22 mouse cellular contexts compared by ENCODE assay signal in genomic region chr4:57942892-57943291, GRCm38 (mm10). TPM values are rescaled to one million over a fixed set of nuclear protein-coding genes. Genes with fewer than 3 reads are reported as not detected.
DNase-seq lines count a peak whose midpoint lies in the region; ATAC-seq and TF ChIP-seq lines count a peak whose summit lies in the region.
"Had no signal": no experiment of that assay in that cellular context is flagged by ENCODE, and none has a peak within 500 bp of the region (broad histone marks: within the 10 kb centered on the region; RNA-seq: fewer than 3 reads in every experiment).

No protein-coding gene starts in this region.

- no peaks in the 10 kb centered on the region for H3K27me3 ChIP-seq in intestine, embryonic 14.5 days (replicated peaks; ENCODE audit: control insufficient read depth, insufficient read depth, low read length)
- no peaks in the 10 kb centered on the region for H3K27me3 ChIP-seq in intestine, postnatal 0 days (replicated peaks; ENCODE audit: control insufficient read depth, insufficient read depth, low read length)
- H3K27me3 ChIP-seq in CH12.LX (replicated peaks) (no peaks in the 10 kb centered on the region), MEL (ENCODE audit: control insufficient read depth in 1 of 2, insufficient read depth in 2 of 2, low read length in 2 of 2) (no peaks in the 10 kb centered on the region; a peak in 1 of 4 replicates)
- H3K27me3 ChIP-seq in thymus, adult 2 months (ENCODE audit: control insufficient read depth, insufficient read depth, low read length), result no peaks in the 10 kb centered on the region
- H3K27me3 ChIP-seq: embryonic facial prominence, embryonic 12.5 days; forebrain, embryonic 13.5 days; forebrain, embryonic 15.5 days had no signal

- no peak overlapping the region for H3K27ac ChIP-seq in intestine, embryonic 14.5 days (ENCODE audit: low read depth)
- no peak overlapping the region for H3K27ac ChIP-seq in intestine, postnatal 0 days (ENCODE audit: low read depth, low read length)
- H3K27ac ChIP-seq in CH12.LX (ENCODE audit: insufficient read depth, low read depth) (no peak overlapping the region), MEL (ENCODE audit: control insufficient read depth, low read depth, low read length) (no peak overlapping the region)
- H3K27ac ChIP-seq in thymus, adult 2 months (ENCODE audit: control insufficient read depth, insufficient read depth, low read length), result no peak overlapping the region
- H3K27ac ChIP-seq: embryonic facial prominence, embryonic 10.5 days; embryonic facial prominence, embryonic 12.5 days; forebrain, embryonic 13.5 days; forebrain, embryonic 15.5 days had no signal

- no peak for ATAC-seq in intestine, embryonic 14.5 days (replicated peaks; ENCODE audit: low FRiP score, low TSS enrichment, low read depth)
- no peak for ATAC-seq in intestine, postnatal 0 days
- ATAC-seq: activated CD4-positive, CD25-positive, alpha-beta regulatory T cell, adult 4 months; forebrain, embryonic 13.5 days; forebrain, embryonic 15.5 days; forebrain, postnatal 0 days had no signal

- in situ Hi-C loops in CH12.LX (cut with MboI; ENCODE audit: low pct_ligation_motif_present, low pct_unique_long_range_greater_than_20kb, low sequenced_read_pairs), result no loop called here

- H3K4me3 ChIP-seq in intestine, embryonic 14.5 days (ENCODE audit: low read depth, low read length), result no peak overlapping the region
- H3K4me3 ChIP-seq in intestine, postnatal 0 days (ENCODE audit: low read depth, low read length), result no peak overlapping the region
- H3K4me3 ChIP-seq in CH12.LX (replicated peaks in 1 of 3; ENCODE audit: low read depth in 2 of 3, low read length in 2 of 3, poor library complexity in 1 of 3) (no peak overlapping the region), MEL (ENCODE audit: control insufficient read depth in 1 of 2, insufficient read depth in 1 of 2, low read depth in 2 of 2, low read length in 2 of 2) (no peak overlapping the region)
- H3K4me3 ChIP-seq in thymus, adult 2 months (ENCODE audit: control insufficient read depth, insufficient read depth, low read length), result no peak overlapping the region
- H3K4me3 ChIP-seq: embryonic facial prominence, embryonic 10.5 days; embryonic facial prominence, embryonic 12.5 days; forebrain, embryonic 13.5 days; forebrain, embryonic 15.5 days had no signal

- TF ChIP-seq POLR2A in CH12.LX (IDR thresholded peaks at IDR 0.05; ENCODE audit: low read depth, low read length), result no peak
- TF ChIP-seq POLR2A in MEL (IDR thresholded peaks at IDR 0.05; ENCODE audit: control insufficient read depth in 1 of 2, insufficient read depth in 1 of 2, low read depth in 1 of 2, low read length in 2 of 2, poor library complexity in 1 of 2), result no peak; a peak in 2 of 4 replicates
- TF ChIP-seq POLR2A in thymus, adult 2 months (IDR thresholded peaks at IDR 0.05; ENCODE audit: control insufficient read depth, extremely low read depth, insufficient read depth, low read length, poor library complexity), result no peak

- H3K79me2 ChIP-seq in CH12.LX (replicated peaks; ENCODE audit: control insufficient read depth, extremely low read depth, insufficient read depth, poor library complexity, severe bottlenecking), result no peaks in the 10 kb centered on the region
- no peaks in the 10 kb centered on the region for H3K79me2 ChIP-seq in MEL (ENCODE audit: control insufficient read depth, insufficient read depth, low read length, poor library complexity)

- no peak for TF ChIP-seq CTCF in intestine, postnatal 0 days (IDR thresholded peaks at IDR 0.05; ENCODE audit: low read depth)
- no peak for TF ChIP-seq CTCF in CH12.LX (conservative IDR thresholded peaks at IDR 0.05 in 1 of 2, IDR thresholded peaks at IDR 0.05 in 1 of 2; ENCODE audit: low read depth in 2 of 2, low read length in 2 of 2)
- no peak for TF ChIP-seq CTCF in MEL (IDR thresholded peaks at IDR 0.05 in 2 of 3, conservative IDR thresholded peaks at IDR 0.05 in 1 of 3; ENCODE audit: control insufficient read depth in 1 of 3, insufficient read depth in 1 of 3, low read depth in 2 of 3, low read length in 3 of 3, poor library complexity in 1 of 3, severe bottlenecking in 1 of 3)
- no peak for TF ChIP-seq CTCF in thymus, adult 2 months (IDR thresholded peaks at IDR 0.05; ENCODE audit: borderline replicate concordance, control insufficient read depth, extremely low read depth, insufficient read depth, low read length, poor library complexity)

- H3K36me3 ChIP-seq in intestine, embryonic 14.5 days (ENCODE audit: control insufficient read depth, insufficient read depth, low read length), result peaks cover 49% of the 10 kb centered on the region
- H3K36me3 ChIP-seq in intestine, postnatal 0 days (ENCODE audit: control insufficient read depth, insufficient read depth), result peaks cover 30% of the 10 kb centered on the region
- H3K36me3 ChIP-seq in CH12.LX (replicated peaks in 1 of 2; ENCODE audit: control insufficient read depth in 1 of 2, insufficient read depth in 1 of 2, low read length in 1 of 2) (peaks cover 32 to 61% of the 10 kb centered on the region in 2 experiments), MEL (ENCODE audit: control insufficient read depth in 1 of 2, insufficient read depth in 2 of 2, low read length in 2 of 2) (peaks cover 0 to 16% of the 10 kb centered on the region in 2 experiments; a peak in 3 of 4 replicates)
- peaks cover 33% of the 10 kb centered on the region for H3K36me3 ChIP-seq in thymus, adult 2 months (ENCODE audit: control insufficient read depth, insufficient read depth, low read length)

- H3K9me3 ChIP-seq in intestine, embryonic 14.5 days (ENCODE audit: control insufficient read depth, low read length), result no peaks in the 10 kb centered on the region
- no peaks in the 10 kb centered on the region for H3K9me3 ChIP-seq in intestine, postnatal 0 days (ENCODE audit: control insufficient read depth)
- H3K9me3 ChIP-seq in CH12.LX (replicated peaks; ENCODE audit: low read length), result no peaks in the 10 kb centered on the region
- no peaks in the 10 kb centered on the region for H3K9me3 ChIP-seq in MEL (replicated peaks; ENCODE audit: insufficient read depth, low read length)
- H3K9me3 ChIP-seq: embryonic facial prominence, embryonic 10.5 days; embryonic facial prominence, embryonic 12.5 days; forebrain, embryonic 13.5 days; forebrain, embryonic 15.5 days; G1E had no signal

- TF ChIP-seq RAD21 in CH12.LX (IDR thresholded peaks at IDR 0.05; ENCODE audit: low read depth, low read length) (no peak), MEL (IDR thresholded peaks at IDR 0.05; ENCODE audit: low read depth, low read length) (no peak)

- H3K9ac ChIP-seq in intestine, embryonic 14.5 days (ENCODE audit: low read length), result no peak overlapping the region
- H3K9ac ChIP-seq in intestine, postnatal 0 days (ENCODE audit: low read depth, low read length), result no peak overlapping the region
- H3K9ac ChIP-seq in CH12.LX (ENCODE audit: insufficient read depth, low read depth) (no peak overlapping the region), MEL (ENCODE audit: control insufficient read depth, low read depth, low read length, poor library complexity, severe bottlenecking) (no peak overlapping the region)
- H3K9ac ChIP-seq: embryonic facial prominence, embryonic 12.5 days; forebrain, embryonic 13.5 days; forebrain, embryonic 15.5 days; forebrain, postnatal 0 days had no signal

- no peak overlapping the region for H3K4me2 ChIP-seq in intestine, embryonic 14.5 days (ENCODE audit: low read length)
- no peak overlapping the region for H3K4me2 ChIP-seq in intestine, postnatal 0 days (replicated peaks; ENCODE audit: low read depth)
- no peak overlapping the region for H3K4me2 ChIP-seq in CH12.LX (ENCODE audit: insufficient read depth, low read depth, poor library complexity, severe bottlenecking)
- H3K4me2 ChIP-seq: embryonic facial prominence, embryonic 12.5 days; forebrain, embryonic 13.5 days; forebrain, embryonic 15.5 days had no signal

- TF ChIP-seq EP300 in CH12.LX (IDR thresholded peaks at IDR 0.05; ENCODE audit: low read length) (no peak), MEL (IDR thresholded peaks at IDR 0.05; ENCODE audit: low read depth in 1 of 2, low read length in 2 of 2) (no peak)

- peak; percentile 41 for DNase-seq in intestine, embryonic 14.5 days (ENCODE audit: low spot score)
- no peak for DNase-seq in CH12.LX (ENCODE audit: extremely low read depth)
- DNase-seq in MEL (ENCODE audit: low read depth, low spot score), result no peak
- DNase-seq in thymus, adult 2 months, result no peak
- no peak for DNase-seq in layer of hippocampus, postnatal 25 days (ENCODE audit: extremely low spot score in 1 of 2, low spot score in 1 of 2)
- DNase-seq: adrenal gland, adult 8-10 months; adrenal gland, postnatal 14 days; adrenal gland, postnatal 36 days; cerebellum, adult 11-12 months; cerebellum, adult 2 months; cerebellum, adult 9-10 months; cerebellum, postnatal 10 days; cerebellum, postnatal 25 days; forebrain, postnatal 0 days had no signal

- dilution Hi-C loops in CH12.LX (cut with MboI; ENCODE audit: extremely low pct_ligation_motif_present, extremely low pct_unique_long_range_greater_than_20kb, low sequenced_read_pairs), result no loop called here

- H3K4me1 ChIP-seq in intestine, embryonic 14.5 days (replicated peaks; ENCODE audit: control insufficient read depth, insufficient read depth, low read length), result peaks cover 5% of the 10 kb centered on the region; the same call in 1 of the 2 replicates
- peaks cover 8% of the 10 kb centered on the region for H3K4me1 ChIP-seq in intestine, postnatal 0 days (replicated peaks; ENCODE audit: control insufficient read depth, insufficient read depth, low read length)
- no peaks in the 10 kb centered on the region for H3K4me1 ChIP-seq in CH12.LX (ENCODE audit: control insufficient read depth in 1 of 2, insufficient read depth in 2 of 2)
- H3K4me1 ChIP-seq in MEL (ENCODE audit: control insufficient read depth in 1 of 2, insufficient read depth in 2 of 2, low read length in 2 of 2), result no peaks in the 10 kb centered on the region
- no peaks in the 10 kb centered on the region for H3K4me1 ChIP-seq in thymus, adult 2 months (replicated peaks; ENCODE audit: control insufficient read depth, insufficient read depth, low read length)
- H3K4me1 ChIP-seq: embryonic facial prominence, embryonic 12.5 days; forebrain, embryonic 13.5 days; forebrain, embryonic 15.5 days had no signal

- WGBS in intestine, embryonic 14.5 days, result 89% methylated on average over 2 of the region's 2 CpGs
- 73% methylated on average over 2 of the region's 2 CpGs for WGBS in intestine, postnatal 0 days
- 92% methylated on average over 2 of the region's 2 CpGs for WGBS in thymus, adult 2 months

RNA-seq across cellular contexts. Expression of gene Txn1, which starts 13.3 kb away (rescaled TPM):
- polyA plus RNA-seq in intestine, embryonic 14.5 days (2014; fragmentation: Nextera tagmentation; extraction: Ambion mirVana), result 551 and 575 TPM in 2 replicates
- 702 and 713 TPM in 2 replicates for polyA plus RNA-seq in intestine, postnatal 0 days (2015; fragmentation: Nextera tagmentation; extraction: Ambion mirVana)
- total RNA-seq in CH12.LX (2012; rRNA removed) (472 and 530 TPM in 2 replicates), CH12.LX (2014; rRNA removed) (435 and 438 TPM in 2 replicates), MEL (2012; rRNA removed) (366 and 487 TPM in 2 replicates)
- polyA plus RNA-seq in CH12.LX (2012; ENCODE audit: insufficient read length, low read depth) (738 and 809 TPM in 2 replicates), MEL (2012; ENCODE audit: insufficient read depth in 1 of 2, insufficient read length in 2 of 2, low read depth in 1 of 2, low replicate concordance in 2 of 2, missing spikeins in 1 of 2) (100 to 1,000 TPM in 1 of 2 experiments, not detected in 1; 395 TPM)
- 195 and 214 TPM in 2 replicates for polyA plus RNA-seq in thymus, adult 2 months (2012; rRNA removed)
- total RNA-seq in layer of hippocampus, postnatal 25 days (2021), result 100 to 1,000 TPM; 108 to 121 TPM

RNA-seq across cellular contexts. Expression of gene D630039A03Rik, which starts 26.8 kb away (rescaled TPM):
- polyA plus RNA-seq in intestine, embryonic 14.5 days (2014; fragmentation: Nextera tagmentation; extraction: Ambion mirVana), result 5.7 and 6.1 TPM in 2 replicates
- polyA plus RNA-seq in intestine, postnatal 0 days (2015; fragmentation: Nextera tagmentation; extraction: Ambion mirVana), result 6.6 and 7.0 TPM in 2 replicates
- total RNA-seq in CH12.LX (2012; rRNA removed) (not detected in 2 replicates), CH12.LX (2014; rRNA removed) (not detected in 2 replicates), MEL (2012; rRNA removed) (not detected in 2 replicates)
- polyA plus RNA-seq in CH12.LX (2012; ENCODE audit: insufficient read length, low read depth) (not detected in 2 replicates), MEL (2012; ENCODE audit: insufficient read depth in 1 of 2, insufficient read length in 2 of 2, low read depth in 1 of 2, low replicate concordance in 2 of 2, missing spikeins in 1 of 2) (not detected)
- 0.14 and 0.26 TPM in 2 replicates for polyA plus RNA-seq in thymus, adult 2 months (2012; rRNA removed)
- under 1 TPM; 0.39 to 0.42 TPM for total RNA-seq in layer of hippocampus, postnatal 25 days (2021)
- polyA plus RNA-seq: forebrain, embryonic 11.5 days; forebrain, embryonic 15.5 days; forebrain, postnatal 0 days; G1E had no signal
